Mouse (Mus musculus): ENCODE data around the gene Nsd1. TPM values are rescaled to one million over a fixed set of nuclear protein-coding genes. Genes with fewer than 3 reads are reported as not detected.
"Not testable (repeated sequence)": the region's sequence is repeated elsewhere in the genome, so short reads cannot be mapped to it uniquely, and the experiment has no call there.

The Nsd1 gene
- polyA plus RNA-seq, 1 experiment from 2014 or later, result 52.7 TPM

DNA sequence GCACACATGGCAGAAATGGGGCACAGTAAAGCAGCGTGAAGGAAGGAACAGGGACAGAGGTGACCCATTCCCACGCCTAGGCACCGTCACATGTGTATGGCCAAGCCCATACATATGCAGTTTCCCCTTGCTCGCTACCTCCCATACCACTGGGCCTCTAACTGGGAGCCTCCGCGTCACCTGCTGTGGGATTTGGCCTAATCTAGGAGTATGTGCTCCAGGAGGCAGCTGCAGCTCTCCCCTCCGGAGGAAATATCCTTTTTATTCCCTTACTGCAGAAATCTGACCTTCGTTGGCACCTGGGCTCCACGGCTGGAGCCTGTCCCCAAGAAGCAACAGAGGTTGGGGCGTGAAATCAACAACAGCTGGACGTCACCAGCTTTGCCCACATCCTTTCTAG, 35.2 kb upstream of the Nsd1 start:
- 70% methylated on average over 11 of the region's 11 CpGs for whole genome bisulfite sequencing
- Histone ChIP-seq H3K9me3 (replicated peaks) (0 out of 2 replicates have a peak, but pooled peaks cover 6% of the 10 kb centered on the region), H3K4me1 (replicated peaks) (peaks cover 18% of the 10 kb centered on the region), H3K4me2 (no peak overlapping the region), H3K27ac (ENCODE audit: poor library complexity, severe bottlenecking) (no peak overlapping the region), H3K9ac (no peak overlapping the region), H3K27me3 (replicated peaks) (0 out of 2 replicates have a peak, but pooled peaks cover 4% of the 10 kb centered on the region), H3K4me3 (no peak overlapping the region), H3K36me3 (no peaks in the 10 kb centered on the region)
- no peak for ATAC-seq (ENCODE audit: insufficient number of reproducible peaks, low FRiP score)

GRCm38 (mm10) chr13:55176265-55176664, 33.3 kb upstream of the Nsd1 start:
- peaks cover 16% of the 10 kb centered on the region for H3K4me1 ChIP-seq (replicated peaks)
- H3K36me3 ChIP-seq, result no peaks in the 10 kb centered on the region
- H3K4me3 ChIP-seq, result no peak overlapping the region
- ATAC-seq (ENCODE audit: insufficient number of reproducible peaks, low FRiP score), result no peak
- 0 out of 2 replicates have a peak, but pooled peaks cover 2% of the 10 kb centered on the region for H3K9me3 ChIP-seq (replicated peaks)
- H3K9ac ChIP-seq, result no peak overlapping the region
- 70% methylated on average over 6 of the region's 6 CpGs for WGBS
- H3K4me2 ChIP-seq, result no peak overlapping the region
- H3K27me3 ChIP-seq (replicated peaks), result 0 out of 2 replicates have a peak, but pooled peaks cover 4% of the 10 kb centered on the region
- no peak overlapping the region for H3K27ac ChIP-seq (ENCODE audit: poor library complexity, severe bottlenecking)

DNA sequence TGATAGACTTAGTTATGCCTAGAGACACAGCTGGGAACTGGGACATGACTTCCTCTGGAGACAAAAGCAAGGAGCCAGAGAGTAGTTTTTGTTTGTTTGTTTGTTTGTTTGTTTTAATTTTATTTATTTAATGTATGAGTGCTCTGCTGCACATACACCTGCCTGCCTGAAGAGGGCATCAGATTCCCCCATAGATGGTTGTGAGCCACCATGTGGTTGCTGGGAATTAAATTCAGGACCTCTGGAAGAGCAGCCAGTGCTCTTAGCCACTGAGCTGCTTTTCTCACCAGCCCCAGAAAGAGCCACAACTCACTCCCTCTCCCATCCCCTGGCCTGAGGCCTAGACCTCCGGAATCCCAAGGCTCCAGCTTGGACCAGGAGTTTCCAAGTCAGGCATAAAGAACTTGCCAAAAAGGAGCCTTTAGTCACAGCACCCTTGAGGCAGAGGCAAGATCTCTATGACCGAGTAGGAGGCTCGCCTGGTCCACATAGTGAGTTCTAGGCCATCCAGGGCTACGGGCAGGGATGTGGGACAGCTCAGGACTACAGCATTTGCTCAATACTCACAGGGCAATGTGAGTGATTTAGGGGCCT, 31.6 kb upstream of the Nsd1 start:
- no peak for ATAC-seq (ENCODE audit: insufficient number of reproducible peaks, low FRiP score)
- H3K4me2 ChIP-seq, result no peak overlapping the region
- WGBS, result 70% methylated on average over 4 of the region's 4 CpGs
- no peak overlapping the region for H3K27ac ChIP-seq (ENCODE audit: poor library complexity, severe bottlenecking)
- H3K27me3 ChIP-seq (replicated peaks), result 0 out of 2 replicates have a peak, but pooled peaks cover 4% of the 10 kb centered on the region
- peaks cover 10% of the 10 kb centered on the region; the same call in 1 of the 2 replicates for H3K4me1 ChIP-seq (replicated peaks)
- no peaks in the 10 kb centered on the region for H3K36me3 ChIP-seq
- 0 out of 2 replicates have a peak, but pooled peaks cover 2% of the 10 kb centered on the region for H3K9me3 ChIP-seq (replicated peaks)
- no peak overlapping the region for H3K4me3 ChIP-seq
- no peak overlapping the region for H3K9ac ChIP-seq

DNA sequence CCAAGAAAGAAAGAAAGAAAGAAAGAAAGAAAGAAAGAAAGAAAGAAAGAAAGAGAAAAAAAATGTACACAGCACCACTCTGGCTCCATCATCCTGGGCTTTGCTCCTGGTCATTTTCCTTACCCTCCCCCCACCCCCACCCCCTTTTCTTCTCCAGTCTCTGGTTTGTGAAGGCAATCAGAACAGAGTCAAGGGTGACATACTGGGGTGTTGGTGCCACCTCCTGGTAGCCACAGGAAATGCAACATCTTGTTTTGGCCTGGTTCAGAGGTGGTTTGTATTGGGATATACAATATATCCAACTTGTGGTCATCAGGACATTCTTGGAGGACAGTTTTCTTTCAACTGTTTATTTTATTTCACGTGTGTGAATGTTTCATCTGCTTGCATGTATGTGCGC, 31.0 kb upstream of the Nsd1 start:
- WGBS, result 26% methylated on average over 2 of the region's 2 CpGs
- Histone ChIP-seq H3K4me3 (no peak overlapping the region), H3K36me3 (no peaks in the 10 kb centered on the region), H3K9me3 (replicated peaks) (0 out of 2 replicates have a peak, but pooled peaks cover 2% of the 10 kb centered on the region), H3K27me3 (replicated peaks) (0 out of 2 replicates have a peak, but pooled peaks cover 4% of the 10 kb centered on the region), H3K4me1 (replicated peaks) (peaks cover 10% of the 10 kb centered on the region; the same call in 1 of the 2 replicates), H3K4me2 (no peak overlapping the region), H3K27ac (ENCODE audit: poor library complexity, severe bottlenecking) (no peak overlapping the region), H3K9ac (no peak overlapping the region)
- ATAC-seq (ENCODE audit: insufficient number of reproducible peaks, low FRiP score), result no peak

DNA sequence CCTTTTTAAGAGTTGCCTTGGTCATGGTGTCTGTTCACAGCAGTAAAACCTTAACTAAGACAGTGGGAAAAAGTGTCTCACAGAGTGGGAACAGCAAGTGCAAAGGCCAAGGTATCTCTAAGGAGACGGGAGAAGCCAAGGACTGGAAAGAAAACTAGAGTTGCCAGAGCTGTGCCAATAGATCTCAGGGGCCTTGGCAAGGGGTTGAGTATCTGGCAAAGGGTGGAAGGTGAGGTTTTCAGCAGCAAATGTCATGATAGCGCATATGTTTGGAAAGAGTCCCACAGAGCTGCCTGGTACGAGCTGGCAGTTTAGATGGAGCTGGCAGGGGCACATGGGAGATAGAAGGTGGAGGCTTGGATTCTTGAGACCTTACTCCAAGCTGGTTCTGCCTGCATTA, 30.0 kb upstream of the Nsd1 start:
- no peak overlapping the region for H3K4me3 ChIP-seq
- H3K4me1 ChIP-seq (replicated peaks), result peaks cover 10% of the 10 kb centered on the region; the same call in 1 of the 2 replicates
- 87% methylated on average over 3 of the region's 3 CpGs for WGBS
- H3K27ac ChIP-seq (ENCODE audit: poor library complexity, severe bottlenecking), result no peak overlapping the region
- H3K4me2 ChIP-seq, result no peak overlapping the region
- ATAC-seq (ENCODE audit: insufficient number of reproducible peaks, low FRiP score), result no peak
- H3K9ac ChIP-seq, result no peak overlapping the region
- no peaks in the 10 kb centered on the region for H3K27me3 ChIP-seq (replicated peaks)
- H3K9me3 ChIP-seq (replicated peaks), result 0 out of 2 replicates have a peak, but pooled peaks cover 2% of the 10 kb centered on the region
- H3K36me3 ChIP-seq, result no peaks in the 10 kb centered on the region

DNA sequence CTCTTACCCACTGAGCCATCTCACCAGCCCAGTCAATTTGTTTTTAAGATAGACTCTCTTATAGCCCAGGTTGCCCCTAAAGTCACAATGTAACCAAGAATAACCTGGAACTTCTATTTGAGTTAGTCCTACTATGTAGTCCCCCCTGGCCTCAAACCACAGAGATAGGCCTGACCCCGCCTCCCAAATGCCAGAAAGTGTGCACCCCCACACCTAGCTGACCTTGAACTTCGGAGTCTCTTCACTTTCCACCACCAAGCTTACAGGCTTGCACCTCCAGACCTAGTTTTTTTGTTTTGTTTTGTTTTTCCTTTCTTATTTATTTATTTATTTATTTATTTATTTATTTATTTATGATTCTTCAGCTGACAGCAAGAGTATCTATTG, 27.8 kb upstream of the Nsd1 start:
- Histone ChIP-seq H3K9ac (no peak overlapping the region), H3K4me2 (peak overlapping the region; percentile 71), H3K4me1 (replicated peaks) (peaks cover 10% of the 10 kb centered on the region; the same call in 1 of the 2 replicates), H3K36me3 (no peaks in the 10 kb centered on the region), H3K27ac (ENCODE audit: poor library complexity, severe bottlenecking) (no peak overlapping the region), H3K27me3 (replicated peaks) (no peaks in the 10 kb centered on the region), H3K4me3 (peak overlapping the region; percentile 44; the same call in 1 of the 2 replicates), H3K9me3 (replicated peaks) (0 out of 2 replicates have a peak, but pooled peaks cover 2% of the 10 kb centered on the region)
- no peak for ATAC-seq (ENCODE audit: insufficient number of reproducible peaks, low FRiP score)
- 66% methylated on average over 2 of the region's 2 CpGs for WGBS

- peak overlapping the region; percentile 44 for H3K4me3 ChIP-seq
- H3K4me2 ChIP-seq, result peak overlapping the region; percentile 71
- H3K9me3 ChIP-seq (replicated peaks), result 0 out of 2 replicates have a peak, but pooled peaks cover 2% of the 10 kb centered on the region
- peak overlapping the region; percentile 79 for H3K27ac ChIP-seq (ENCODE audit: poor library complexity, severe bottlenecking)
- no peaks in the 10 kb centered on the region for H3K36me3 ChIP-seq
- peak overlapping the region; percentile 55 for H3K9ac ChIP-seq
- no peaks in the 10 kb centered on the region for H3K27me3 ChIP-seq (replicated peaks)
- ATAC-seq (ENCODE audit: insufficient number of reproducible peaks, low FRiP score), result peak; percentile 91
- peaks cover 10% of the 10 kb centered on the region; the same call in 1 of the 2 replicates for H3K4me1 ChIP-seq (replicated peaks)
- 3% methylated on average over 23 of the region's 23 CpGs for WGBS
Observed at GRCm38 (mm10) chr13:55182173-55182894, 27.2 kb upstream of the Nsd1 start.

GRCm38 (mm10) chr13:55183382-55183781, 26.2 kb upstream of the Nsd1 start:
- Histone ChIP-seq H3K9me3 (replicated peaks) (0 out of 2 replicates have a peak, but pooled peaks cover 2% of the 10 kb centered on the region), H3K27me3 (replicated peaks) (no peaks in the 10 kb centered on the region), H3K4me1 (replicated peaks) (peaks cover 7% of the 10 kb centered on the region; the same call in 1 of the 2 replicates), H3K27ac (ENCODE audit: poor library complexity, severe bottlenecking) (no peak overlapping the region), H3K9ac (no peak overlapping the region), H3K4me2 (no peak overlapping the region), H3K36me3 (no peaks in the 10 kb centered on the region), H3K4me3 (no peak overlapping the region)
- WGBS, result 78% methylated on average over 6 of the region's 6 CpGs
- no peak for ATAC-seq (ENCODE audit: insufficient number of reproducible peaks, low FRiP score)

DNA sequence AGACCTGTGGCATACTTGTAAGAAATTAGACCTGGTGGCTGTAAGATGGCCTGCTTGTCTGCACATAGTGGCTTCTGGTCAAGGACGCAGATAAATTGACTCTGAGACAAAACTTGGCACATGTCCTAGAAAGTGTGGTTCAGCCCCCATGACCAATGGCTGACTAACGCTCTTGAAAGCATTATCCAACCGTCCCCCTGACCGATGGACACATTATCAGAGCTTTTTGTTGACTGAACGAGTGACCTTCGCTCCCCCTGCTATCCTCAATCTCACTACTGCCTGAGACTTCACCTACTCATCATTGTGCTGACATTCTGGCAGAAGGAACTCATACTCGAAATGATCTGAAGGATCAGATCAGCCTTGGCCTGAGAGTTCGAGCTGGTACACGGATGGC, 22.5 kb upstream of the Nsd1 start:
- not testable (repeated sequence) for H3K4me3 ChIP-seq; H3K27ac ChIP-seq (ENCODE audit: poor library complexity, severe bottlenecking); H3K4me2 ChIP-seq; H3K9ac ChIP-seq; H3K36me3 ChIP-seq; H3K27me3 ChIP-seq (replicated peaks); ATAC-seq (ENCODE audit: insufficient number of reproducible peaks, low FRiP score); H3K9me3 ChIP-seq (replicated peaks)
- peaks cover 13% of the 10 kb centered on the region for H3K4me1 ChIP-seq (replicated peaks)
- WGBS, result 0% methylated on average over 3 of the region's 9 CpGs

DNA sequence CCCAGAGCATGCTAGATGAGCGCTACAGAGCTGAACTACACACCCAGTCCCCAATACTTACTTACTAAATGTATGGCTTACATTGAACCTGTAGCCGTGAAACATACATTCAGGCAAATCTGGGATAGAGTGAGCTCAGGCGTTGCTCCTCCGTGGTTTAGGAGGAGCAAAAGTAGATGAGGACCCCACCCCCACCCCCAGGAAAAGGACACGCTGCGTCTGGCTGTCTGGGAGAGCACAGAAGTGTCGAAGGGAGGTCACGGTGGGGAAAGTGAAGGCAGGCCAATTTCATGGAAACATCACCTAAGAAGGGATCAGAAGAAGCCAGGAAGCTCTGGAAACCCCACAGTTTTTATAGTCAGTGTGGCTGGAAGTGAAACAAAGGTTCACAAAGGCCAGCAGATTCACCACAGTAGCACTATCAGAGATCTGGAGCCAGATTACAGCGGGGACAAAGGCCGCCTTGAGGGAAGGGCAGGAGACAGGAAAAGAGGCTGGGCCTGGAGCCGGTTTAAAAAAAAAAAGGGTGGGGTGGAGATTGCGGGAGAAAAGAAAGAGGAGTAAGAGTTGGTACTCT, 20.0 kb upstream of the Nsd1 start:
- 5% methylated on average over 12 of the region's 12 CpGs for WGBS
- Histone ChIP-seq H3K27ac (ENCODE audit: poor library complexity, severe bottlenecking) (peak overlapping the region; percentile 84), H3K4me2 (peak overlapping the region; percentile 83), H3K4me1 (replicated peaks) (peaks cover 12% of the 10 kb centered on the region), H3K4me3 (peak overlapping the region; percentile 52), H3K9me3 (replicated peaks) (no peaks in the 10 kb centered on the region), H3K9ac (peak overlapping the region; percentile 68), H3K36me3 (no peaks in the 10 kb centered on the region), H3K27me3 (replicated peaks) (no peaks in the 10 kb centered on the region)
- ATAC-seq (ENCODE audit: insufficient number of reproducible peaks, low FRiP score), result no peak

Measured in heart, embryonic 12.5 days (tissue).